Mouse (Mus musculus): ENCODE data around the gene Sympk.

DNA sequence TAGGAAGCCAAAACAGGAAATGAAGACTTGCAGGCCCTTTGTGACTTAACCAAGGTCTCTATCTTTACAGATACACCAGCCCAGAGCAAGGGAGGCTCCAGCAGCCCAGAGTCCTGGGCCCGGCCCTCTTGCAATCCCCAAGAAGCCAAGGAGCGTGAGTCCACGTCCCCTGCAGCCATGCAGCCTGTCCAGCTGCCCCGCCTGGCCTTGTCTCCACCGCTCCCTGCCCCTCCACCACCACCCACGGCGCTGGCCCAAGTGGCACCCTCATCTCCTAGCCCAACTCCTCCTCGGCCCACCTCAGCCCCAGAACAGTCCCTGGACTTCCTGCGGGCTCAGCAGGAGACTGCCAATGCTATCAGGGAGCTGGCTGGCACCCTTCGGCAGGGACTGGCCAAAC, 23.8 kb upstream of the Sympk start:
- TF ChIP-seq USF1 (IDR thresholded peaks at IDR 0.05; ENCODE audit: low read depth) (no peak), POLR2A (IDR thresholded peaks at IDR 0.05; ENCODE audit: insufficient read length, low read depth) (no peak), E2F4 (IDR thresholded peaks at IDR 0.05; ENCODE audit: insufficient read depth) (no peak), MAX (IDR thresholded peaks at IDR 0.05; ENCODE audit: low read depth) (no peak), MYOD1 (IDR thresholded peaks at IDR 0.05; ENCODE audit: control insufficient read depth in 1 of 3, insufficient read length in 2 of 3, low read depth in 2 of 3) (no peak)
